Mouse (Mus musculus): Measurements from ENCODE around the gene Gm20894.
"Not testable (repeated sequence)": the region's sequence is repeated elsewhere in the genome, so short reads cannot be mapped to it uniquely, and the experiment has no call there.

The Gm20894 gene

DNA sequence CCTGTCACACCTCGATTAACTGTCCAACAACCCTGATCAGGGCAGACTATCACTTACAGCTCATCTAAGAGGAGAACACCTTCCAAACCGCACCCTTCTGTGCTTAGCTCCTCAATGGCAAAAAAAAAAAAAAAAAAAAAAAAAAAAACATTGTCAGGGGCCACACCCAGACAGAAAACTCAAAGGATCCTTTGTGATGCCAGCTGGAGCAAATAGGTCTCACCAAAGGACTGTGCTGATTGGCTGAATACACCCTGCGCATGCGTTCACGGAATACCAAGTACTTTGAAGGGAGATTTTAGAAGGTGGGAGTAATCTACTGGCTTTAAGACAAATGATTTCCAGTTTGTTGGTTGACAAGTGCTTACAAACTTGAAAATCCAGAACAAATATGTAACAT, at the start of gene Gm20894:
Gene Gm20894, minus strand, starts transcription at position 101 of the 400 bp plus-strand sequence.
- not testable (repeated sequence) for DNase-seq (ENCODE audit: low spot score in 2 of 2)

Data from spleen, postnatal 10 days (tissue).